Mouse (Mus musculus): ENCODE measurements around the gene Zc3h10.

The Zc3h10 gene

DNA sequence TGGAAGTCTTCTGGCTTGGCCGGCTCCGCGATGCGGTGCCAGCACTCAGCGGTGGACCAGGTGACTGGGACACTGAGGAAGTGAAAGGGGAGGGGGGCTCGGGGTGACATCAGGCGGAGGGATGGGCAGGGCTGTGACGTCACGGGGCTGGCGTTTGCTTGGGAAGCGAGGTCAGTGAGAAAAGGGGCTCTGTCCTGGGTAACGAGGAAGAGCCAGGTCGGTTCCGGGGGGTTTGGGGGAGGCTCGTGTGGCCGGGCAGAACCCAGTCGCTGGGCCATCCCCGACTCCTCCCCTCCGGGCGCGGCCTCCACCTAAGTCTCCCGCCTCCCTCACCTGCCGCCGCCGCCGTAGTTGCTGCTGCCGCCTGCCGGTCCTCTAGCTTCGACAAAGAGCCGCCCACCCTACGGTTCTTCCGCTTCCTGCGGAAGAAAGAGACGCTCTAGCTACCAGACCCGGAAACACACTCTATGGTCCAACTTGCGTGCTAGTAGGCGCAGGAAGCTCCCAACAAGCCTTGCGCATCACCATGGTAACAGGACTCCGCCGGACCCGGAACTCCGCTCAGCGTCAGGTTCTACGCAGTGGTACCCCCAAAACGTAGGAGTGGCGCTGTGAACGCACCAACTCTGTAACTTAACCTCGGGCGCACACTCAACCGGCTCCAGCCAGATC, at the start of gene Zc3h10:
Gene Zc3h10, minus strand, starts transcription at position 414 of the 672 bp plus-strand sequence.
- peak; percentile 91 to 92 for DNase-seq (ENCODE audit: low spot score in 2 of 2)

GRCm38 (mm10) chr10:128592797-128593196, 45.2 kb upstream of the Zc3h10 start:
- no peak for DNase-seq (ENCODE audit: low spot score in 2 of 2)

- DNase-seq (ENCODE audit: low spot score in 2 of 2): no peak
These were observed 43.9 kb upstream of the Zc3h10 start for GRCm38 (mm10) chr10:128591436-128591835.

- DNase-seq (ENCODE audit: low spot score in 2 of 2): peak in 1 of 2 experiments; percentile 41
These were observed 42.7 kb upstream of the Zc3h10 start for GRCm38 (mm10) chr10:128590193-128590690.

DNA sequence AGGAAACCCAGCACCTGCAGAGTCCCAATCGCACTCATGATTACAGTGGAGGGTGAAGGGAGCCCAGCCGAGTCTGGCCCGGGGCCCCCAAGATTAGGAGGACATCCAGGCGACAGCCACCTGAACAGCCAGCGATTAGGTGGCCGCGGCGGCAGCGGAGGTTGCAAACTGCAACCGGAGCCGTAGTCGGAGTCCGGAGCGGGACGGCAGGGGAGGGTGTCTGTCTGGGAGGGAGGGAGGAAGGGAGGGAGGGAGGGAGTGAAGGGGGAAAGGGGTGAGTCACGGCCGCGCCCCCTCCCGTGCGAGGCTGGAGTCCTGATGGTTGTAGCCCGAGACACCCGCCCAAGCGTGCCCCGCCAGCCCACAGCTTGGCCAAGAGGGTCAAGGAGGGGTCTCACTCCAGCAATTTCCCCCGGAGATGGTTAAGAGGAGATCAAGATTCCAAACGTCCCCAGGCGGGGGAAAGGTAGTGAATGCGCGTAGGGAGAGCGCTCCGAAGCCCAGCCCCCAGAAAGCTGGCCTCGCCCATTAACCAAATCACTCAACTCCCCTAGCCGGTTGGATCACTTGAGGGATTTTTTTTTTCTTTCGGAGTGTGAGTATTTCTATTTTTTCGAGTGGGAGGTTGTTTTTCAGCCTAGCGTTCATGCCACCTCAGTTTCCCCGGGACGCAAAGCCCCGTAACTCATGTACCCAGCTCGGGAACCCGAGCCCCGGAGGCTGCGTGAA, 42.1 kb upstream of the Zc3h10 start, which contains the start of gene Erbb3:
Gene Erbb3, minus strand, starts transcription at position 189 of the 729 bp plus-strand sequence.
- DNase-seq (ENCODE audit: low spot score in 2 of 2): peak; percentile 58 to 67

DNA sequence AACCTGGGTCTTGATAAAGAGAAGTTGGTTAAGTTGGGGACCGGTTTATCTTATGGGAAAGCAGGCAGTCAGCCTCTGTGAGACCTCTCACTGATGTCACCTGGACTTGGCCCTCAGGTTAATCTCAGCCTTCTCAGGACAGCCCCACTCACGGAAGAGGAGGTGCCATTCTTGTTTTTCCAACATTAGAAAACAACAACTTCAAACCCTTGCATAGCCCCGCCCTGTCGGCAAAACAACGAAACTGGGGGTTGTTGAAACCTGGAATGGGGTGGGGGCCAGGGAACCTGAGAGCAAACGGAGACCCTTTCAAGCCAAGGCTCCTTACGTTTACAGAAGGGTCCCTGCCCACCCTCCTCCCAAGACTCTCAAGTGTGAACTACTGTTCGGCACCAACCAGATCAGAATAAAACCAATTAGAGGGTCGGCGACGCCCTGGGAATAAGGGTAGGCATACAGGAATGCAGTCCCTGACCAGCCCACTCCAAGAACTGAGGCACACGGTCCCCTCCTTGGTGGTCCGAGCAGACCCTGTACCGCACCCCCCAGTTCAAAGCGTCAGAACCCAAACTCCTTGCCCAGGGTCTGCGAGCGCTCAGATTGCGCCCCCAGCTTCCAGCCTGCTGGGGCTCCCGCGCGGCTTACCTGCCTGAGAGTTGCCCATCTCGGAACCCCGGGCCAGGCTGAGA, 41.3 kb upstream of the Zc3h10 start:
- DNase-seq (ENCODE audit: low spot score in 2 of 2): no peak

GRCm38 (mm10) chr10:128588136-128588535, 40.6 kb upstream of the Zc3h10 start:
- DNase-seq (ENCODE audit: low spot score in 2 of 2): no peak

- no peak for DNase-seq (ENCODE audit: low spot score in 2 of 2)
These were observed 40.1 kb upstream of the Zc3h10 start for GRCm38 (mm10) chr10:128587697-128588096.

DNA sequence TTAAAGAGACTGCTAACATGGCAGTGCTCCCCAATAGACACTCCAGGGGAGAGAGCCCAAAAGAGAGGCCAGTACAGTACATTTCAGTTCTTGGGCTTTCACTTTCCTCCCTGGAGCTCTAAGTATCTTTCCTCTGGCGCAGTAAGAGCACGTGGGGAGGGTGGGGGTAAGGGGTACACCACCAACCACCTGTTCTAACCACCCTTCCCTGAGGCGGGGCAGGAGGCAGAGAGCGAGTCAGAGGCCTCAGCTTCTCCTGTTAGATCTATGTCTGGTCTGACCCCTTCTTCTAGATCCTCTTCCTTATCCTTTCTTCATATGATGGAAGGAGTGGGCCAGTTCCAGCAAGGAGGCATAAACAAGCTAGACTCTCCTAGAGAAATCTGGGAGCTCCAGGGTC, 39.5 kb upstream of the Zc3h10 start:
- DNase-seq (ENCODE audit: low spot score in 2 of 2): no peak

GRCm38 (mm10) chr10:128586546-128586945, 39.0 kb upstream of the Zc3h10 start:
- no peak for DNase-seq (ENCODE audit: low spot score in 2 of 2)

- peak in 1 of 2 experiments; percentile 32 for DNase-seq (ENCODE audit: low spot score in 2 of 2)
These were observed 36.8 kb upstream of the Zc3h10 start for GRCm38 (mm10) chr10:128584386-128584785.

DNA sequence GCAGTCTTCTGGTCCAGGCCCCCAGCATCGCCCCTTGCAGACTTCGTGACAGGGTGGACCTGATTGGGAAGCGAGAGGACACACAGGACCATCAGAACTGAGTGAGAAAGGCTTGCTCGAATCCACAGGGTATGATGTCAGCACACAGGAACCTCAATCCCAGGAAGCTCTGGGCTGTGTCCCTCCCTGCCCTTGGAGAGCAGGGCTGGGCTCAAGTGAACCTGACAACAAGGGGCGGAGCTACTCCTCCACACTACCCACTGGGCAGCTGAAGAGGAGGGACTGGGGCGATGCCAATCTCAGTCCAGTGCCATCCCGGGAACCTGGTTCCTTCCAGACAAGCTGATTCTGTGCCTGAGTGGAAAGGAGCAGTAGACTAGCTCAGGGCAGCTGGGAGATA, 36.1 kb upstream of the Zc3h10 start:
- peak in 1 of 2 experiments; percentile 43 for DNase-seq (ENCODE audit: low spot score in 2 of 2)

DNA sequence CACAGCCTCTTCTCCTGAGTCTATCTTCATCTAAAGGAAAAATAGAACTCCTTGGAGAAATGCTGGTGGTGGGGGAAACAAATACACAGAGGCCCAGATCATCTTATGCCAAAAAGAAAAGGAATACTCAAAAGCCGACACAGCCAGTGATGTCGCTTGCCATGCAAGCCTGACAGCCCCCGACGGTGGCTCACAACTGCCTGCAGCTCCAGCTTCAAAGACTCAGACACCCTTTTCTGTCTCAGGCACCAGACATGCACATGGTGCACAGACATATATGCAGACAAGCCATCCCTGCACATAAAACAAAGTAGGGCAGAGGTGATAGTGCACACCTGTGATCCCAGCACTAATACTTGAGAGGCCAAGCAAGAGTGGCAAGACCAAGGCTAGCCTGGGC, 32.2 kb upstream of the Zc3h10 start:
- no peak for DNase-seq (ENCODE audit: low spot score in 2 of 2)

GRCm38 (mm10) chr10:128579298-128579697, 31.7 kb upstream of the Zc3h10 start:
- DNase-seq (ENCODE audit: low spot score in 2 of 2): no peak

DNA sequence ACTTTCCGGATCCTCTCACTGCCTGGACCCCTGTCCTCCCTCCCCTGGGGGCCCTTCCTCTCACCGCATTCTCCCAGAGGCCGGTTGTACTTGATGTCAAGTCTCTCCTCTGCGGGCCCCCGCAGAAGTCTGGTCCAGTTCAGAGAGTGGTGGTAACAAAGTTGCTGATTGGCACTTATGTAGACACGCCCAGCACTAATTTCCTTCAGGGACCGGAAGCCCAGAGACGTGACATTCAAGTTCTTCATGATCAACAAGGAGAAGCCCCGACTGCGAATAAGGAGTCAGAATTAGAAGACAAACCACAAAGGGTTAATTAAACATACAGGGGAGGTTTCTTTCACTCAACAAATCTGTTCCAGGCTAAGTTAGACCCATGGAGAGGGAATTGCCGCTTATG, 30.8 kb upstream of the Zc3h10 start:
- DNase-seq (ENCODE audit: low spot score in 2 of 2): no peak

DNA sequence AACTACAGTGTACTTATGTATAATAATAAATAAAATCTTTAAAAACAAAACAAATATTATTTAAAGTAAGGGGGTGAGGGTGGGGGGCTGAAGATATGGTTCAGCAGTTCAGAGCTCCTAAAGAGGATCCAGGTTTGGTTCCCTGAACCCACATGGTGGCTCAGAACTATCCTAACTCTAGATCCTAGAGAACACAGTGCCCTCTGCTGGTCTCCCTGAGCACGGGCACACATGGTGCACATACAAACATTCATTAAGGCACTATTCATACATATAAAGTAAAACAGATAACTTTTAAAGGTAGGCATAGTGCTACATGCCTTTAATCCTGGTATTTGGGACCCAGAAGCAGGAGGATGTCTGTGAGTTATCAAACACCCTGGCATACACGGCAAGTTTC, 27.5 kb upstream of the Zc3h10 start:
- no peak for DNase-seq (ENCODE audit: low spot score in 2 of 2)

DNA sequence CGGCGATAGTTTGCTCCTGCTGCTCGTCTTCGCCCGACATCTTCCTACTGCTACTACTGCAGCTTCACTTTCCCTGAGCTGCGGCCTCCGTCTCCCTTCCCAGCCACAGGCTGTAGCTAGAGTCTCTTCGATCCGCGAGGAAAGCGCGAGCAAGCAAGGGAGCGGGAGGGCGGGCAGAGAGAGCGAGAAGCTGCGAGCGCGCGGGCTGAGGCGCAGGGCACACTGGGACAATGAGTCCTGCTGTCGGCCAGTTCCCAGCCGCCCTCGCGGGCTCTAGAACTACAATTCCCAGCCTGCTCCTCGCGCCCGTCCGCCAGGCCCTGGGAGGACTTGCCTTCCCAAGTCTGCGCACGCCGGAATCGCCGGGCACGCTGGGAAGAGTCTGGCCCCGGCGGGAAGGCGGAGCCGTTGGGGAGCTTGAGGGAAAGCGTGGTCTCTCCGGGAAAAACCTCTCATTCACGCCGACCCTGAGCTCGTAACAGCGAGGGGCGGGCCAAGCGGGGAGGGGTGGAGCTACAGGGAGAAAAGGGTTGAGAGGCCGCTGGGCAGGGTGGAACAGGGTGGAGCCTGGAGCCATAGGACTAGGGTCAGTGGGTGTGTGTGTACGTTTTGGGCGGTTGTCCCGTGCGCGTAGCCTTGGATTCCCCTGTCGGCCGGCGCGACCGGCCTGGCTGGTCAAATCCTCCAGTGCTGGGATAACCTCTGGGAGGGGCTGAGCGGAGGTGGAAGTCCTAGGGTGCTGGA, 18.4 kb upstream of the Zc3h10 start, which contains the start of gene Pa2g4:
Gene Pa2g4, minus strand, starts transcription at position 200 of the 744 bp plus-strand sequence.
- peak; percentile 99 for DNase-seq (ENCODE audit: low spot score in 2 of 2)

- no peak for DNase-seq (ENCODE audit: low spot score in 2 of 2)
These were observed 17.7 kb upstream of the Zc3h10 start for GRCm38 (mm10) chr10:128565206-128565787.

GRCm38 (mm10) chr10:128563544-128563943, 16.0 kb upstream of the Zc3h10 start:
- no peak for DNase-seq (ENCODE audit: low spot score in 2 of 2)

- no peak for DNase-seq (ENCODE audit: low spot score in 2 of 2)
These were observed 9.4 kb upstream of the Zc3h10 start for GRCm38 (mm10) chr10:128556963-128557362.

GRCm38 (mm10) chr10:128556286-128556685, 8.7 kb upstream of the Zc3h10 start:
- DNase-seq (ENCODE audit: low spot score in 2 of 2): no peak

Data from urinary bladder, postnatal 4 days (tissue).